Mouse (Mus musculus): Measurements from ENCODE around the gene Fam160a1.

GRCm38 (mm10) chr3:85819319-85819718 lies 2.2 kb upstream of the Fam160a1 start:
- TF ChIP-seq CTCF (conservative IDR thresholded peaks at IDR 0.05; ENCODE audit: low read length) (no peak), POU5F1 (IDR thresholded peaks at IDR 0.05; ENCODE audit: borderline replicate concordance, low read length) (no peak), NANOG (IDR thresholded peaks at IDR 0.05; ENCODE audit: borderline replicate concordance, low read length) (no peak)
